Mouse (Mus musculus): Measurements from ENCODE around the gene L3hypdh. TPM values are rescaled to one million over a fixed set of nuclear protein-coding genes. Genes with fewer than 3 reads are reported as not detected.

L3hypdh gene
- polyA plus RNA-seq, 1 experiment from 2014 or later: 15.2 TPM

DNA sequence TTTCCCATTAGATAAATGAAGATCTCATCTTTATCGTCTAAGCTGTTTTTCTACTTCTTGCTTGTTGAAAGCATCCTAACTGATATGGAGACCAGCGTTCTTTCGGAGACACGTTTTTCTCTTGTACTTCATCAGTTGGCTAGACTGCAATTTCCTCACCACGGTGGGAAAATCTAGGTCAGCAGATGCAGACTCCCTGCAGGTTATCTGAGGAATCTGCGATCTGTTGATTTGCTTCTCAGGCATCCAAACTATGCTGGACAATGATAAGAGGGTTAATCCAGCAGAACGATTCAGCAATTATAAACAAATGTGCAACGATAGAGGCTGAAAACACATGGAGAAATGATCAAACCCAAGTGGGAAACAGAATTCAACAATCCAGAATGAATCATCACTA, 45.7 kb downstream of the L3hypdh start:
- no peak overlapping the region for H3K4me2 ChIP-seq (ENCODE audit: low read depth, low read length)
- H3K27ac ChIP-seq (ENCODE audit: low read length): no peak overlapping the region
- H3K9ac ChIP-seq (ENCODE audit: low read length): no peak overlapping the region
- H3K27me3 ChIP-seq (ENCODE audit: control insufficient read depth, insufficient read depth, low read length): no peaks in the 10 kb centered on the region
- H3K36me3 ChIP-seq (ENCODE audit: control insufficient read depth, insufficient read depth, low read length): no peaks in the 10 kb centered on the region
- ATAC-seq (ENCODE audit: insufficient read depth, low FRiP score): no peak
- WGBS: 51% methylated on average over 8 of the region's 8 CpGs
- peaks cover 6% of the 10 kb centered on the region; the same call in 1 of the 2 replicates for H3K9me3 ChIP-seq (replicated peaks; ENCODE audit: control insufficient read depth, low read length)
- no peak overlapping the region for H3K4me3 ChIP-seq (replicated peaks; ENCODE audit: low read length)
- H3K4me1 ChIP-seq (ENCODE audit: control insufficient read depth, insufficient read depth, low read length): peaks cover 2% of the 10 kb centered on the region; the same call in 1 of the 2 replicates

DNA sequence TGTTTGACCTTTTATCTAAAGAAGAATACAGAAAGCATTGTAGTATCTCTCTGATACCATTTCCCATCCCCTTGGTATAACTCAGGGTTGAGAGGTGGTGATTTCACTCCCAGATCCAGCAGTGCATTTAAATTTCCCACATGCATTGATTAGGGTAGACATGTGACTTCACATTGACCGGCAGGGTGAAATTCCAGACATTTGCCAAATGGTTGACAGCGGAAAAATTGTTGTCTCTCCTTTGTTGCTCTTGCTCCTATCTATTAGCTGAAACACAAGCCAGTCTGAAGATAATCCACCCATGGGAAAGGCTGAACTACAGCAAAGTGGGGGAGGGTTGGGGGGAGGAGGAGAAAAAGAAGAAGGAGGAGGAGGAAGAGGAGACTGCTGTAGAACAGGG, 46.4 kb downstream of the L3hypdh start:
- Histone ChIP-seq H3K27me3 (ENCODE audit: control insufficient read depth, insufficient read depth, low read length) (no peaks in the 10 kb centered on the region), H3K4me3 (replicated peaks; ENCODE audit: low read length) (no peak overlapping the region), H3K4me2 (ENCODE audit: low read depth, low read length) (no peak overlapping the region), H3K27ac (ENCODE audit: low read length) (no peak overlapping the region), H3K36me3 (ENCODE audit: control insufficient read depth, insufficient read depth, low read length) (no peaks in the 10 kb centered on the region), H3K4me1 (ENCODE audit: control insufficient read depth, insufficient read depth, low read length) (peaks cover 2% of the 10 kb centered on the region; the same call in 1 of the 2 replicates), H3K9me3 (replicated peaks; ENCODE audit: control insufficient read depth, low read length) (peaks cover 6% of the 10 kb centered on the region; the same call in 1 of the 2 replicates), H3K9ac (ENCODE audit: low read length) (no peak overlapping the region)
- no peak for ATAC-seq (ENCODE audit: insufficient read depth, low FRiP score)
- 51% methylated on average over 2 of the region's 2 CpGs for WGBS

DNA sequence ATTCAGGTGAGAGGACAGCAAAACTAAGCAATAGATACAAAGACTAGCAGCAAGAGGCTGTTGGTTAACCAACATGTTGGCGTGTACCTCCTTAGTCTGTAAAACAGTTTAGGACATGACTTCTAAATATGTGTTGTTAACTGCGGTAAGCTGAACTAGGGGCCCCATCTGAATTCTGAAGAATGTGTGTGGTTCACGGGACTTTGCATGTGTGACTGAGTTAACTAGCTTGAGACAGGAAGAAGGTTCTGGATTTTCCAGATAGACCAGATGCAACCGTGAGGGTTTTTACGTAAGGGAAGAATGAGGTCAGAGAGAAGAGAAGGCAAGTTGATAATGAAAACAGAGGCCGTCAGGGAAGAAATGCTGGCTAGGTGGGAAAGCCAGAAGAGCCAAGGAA, 48.2 kb downstream of the L3hypdh start:
- peaks cover 6% of the 10 kb centered on the region; the same call in 1 of the 2 replicates for H3K9me3 ChIP-seq (replicated peaks; ENCODE audit: control insufficient read depth, low read length)
- no peak overlapping the region for H3K27ac ChIP-seq (ENCODE audit: low read length)
- H3K9ac ChIP-seq (ENCODE audit: low read length): no peak overlapping the region
- no peak for ATAC-seq (ENCODE audit: insufficient read depth, low FRiP score)
- no peaks in the 10 kb centered on the region for H3K36me3 ChIP-seq (ENCODE audit: control insufficient read depth, insufficient read depth, low read length)
- no peak overlapping the region for H3K4me3 ChIP-seq (replicated peaks; ENCODE audit: low read length)
- no peak overlapping the region for H3K4me2 ChIP-seq (ENCODE audit: low read depth, low read length)
- WGBS: 67% methylated on average over 6 of the region's 6 CpGs
- no peaks in the 10 kb centered on the region for H3K27me3 ChIP-seq (ENCODE audit: control insufficient read depth, insufficient read depth, low read length)
- H3K4me1 ChIP-seq (ENCODE audit: control insufficient read depth, insufficient read depth, low read length): peaks cover 2% of the 10 kb centered on the region; the same call in 1 of the 2 replicates

DNA sequence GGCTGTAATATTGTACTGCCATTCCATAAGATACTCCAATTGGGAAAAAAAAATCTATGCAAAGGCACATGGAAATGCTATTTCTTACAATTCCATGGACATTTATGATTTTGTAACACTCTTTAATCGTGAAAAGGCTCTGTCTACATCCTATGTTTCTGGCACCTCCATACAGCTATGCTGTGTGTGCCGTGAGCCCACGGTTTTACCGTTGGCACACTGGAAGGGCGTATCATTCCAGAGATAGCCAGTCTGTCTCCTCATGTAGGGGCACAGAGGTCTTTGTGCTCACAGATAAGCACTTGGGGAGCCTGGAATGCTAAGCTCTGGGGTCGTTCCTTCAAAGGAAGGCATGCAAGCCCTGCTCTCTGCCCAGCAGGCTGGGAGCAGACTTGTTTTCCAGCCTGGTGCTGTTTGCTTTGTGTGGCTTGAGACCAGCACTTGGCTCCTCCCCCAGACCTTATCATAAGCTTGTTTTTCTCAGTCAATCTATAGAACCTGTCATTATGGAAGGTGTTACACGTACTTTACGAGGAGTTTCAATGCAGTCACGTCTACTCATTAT, 49.1 kb downstream of the L3hypdh start:
- Histone ChIP-seq H3K27ac (ENCODE audit: low read length) (no peak overlapping the region), H3K4me2 (ENCODE audit: low read depth, low read length) (peak overlapping the region; percentile 33), H3K9ac (ENCODE audit: low read length) (no peak overlapping the region), H3K27me3 (ENCODE audit: control insufficient read depth, insufficient read depth, low read length) (no peaks in the 10 kb centered on the region), H3K9me3 (replicated peaks; ENCODE audit: control insufficient read depth, low read length) (peaks cover 6% of the 10 kb centered on the region; the same call in 1 of the 2 replicates), H3K4me1 (ENCODE audit: control insufficient read depth, insufficient read depth, low read length) (peaks cover 2% of the 10 kb centered on the region; the same call in 1 of the 2 replicates), H3K36me3 (ENCODE audit: control insufficient read depth, insufficient read depth, low read length) (no peaks in the 10 kb centered on the region), H3K4me3 (replicated peaks; ENCODE audit: low read length) (no peak overlapping the region)
- 49% methylated on average over 9 of the region's 9 CpGs for WGBS
- ATAC-seq (ENCODE audit: insufficient read depth, low FRiP score): no peak

DNA sequence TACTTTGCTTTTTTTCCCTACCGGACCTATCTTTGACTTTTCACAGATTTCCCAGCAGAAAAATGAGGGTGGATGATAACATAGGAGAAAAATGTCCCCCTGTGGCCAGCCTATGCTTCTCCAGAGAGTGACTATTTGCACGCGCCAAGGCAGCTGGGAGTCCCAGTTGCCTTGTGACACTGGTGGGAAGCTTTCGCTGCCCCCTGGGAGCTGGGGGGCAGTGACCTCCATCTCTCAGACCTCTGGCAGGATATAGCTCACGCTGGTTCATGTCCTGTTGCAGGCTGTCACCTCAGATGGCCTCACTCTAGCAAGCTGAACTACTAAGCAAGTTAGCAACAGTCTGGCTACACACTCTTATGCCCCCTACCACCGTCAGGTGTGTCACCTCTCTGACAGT, 53.4 kb downstream of the L3hypdh start:
- peaks cover 2% of the 10 kb centered on the region; the same call in 1 of the 2 replicates for H3K4me1 ChIP-seq (ENCODE audit: control insufficient read depth, insufficient read depth, low read length)
- 78% methylated on average over 6 of the region's 6 CpGs for WGBS
- H3K4me2 ChIP-seq (ENCODE audit: low read depth, low read length): no peak overlapping the region
- no peak for ATAC-seq (ENCODE audit: insufficient read depth, low FRiP score)
- no peaks in the 10 kb centered on the region for H3K36me3 ChIP-seq (ENCODE audit: control insufficient read depth, insufficient read depth, low read length)
- no peak overlapping the region for H3K4me3 ChIP-seq (replicated peaks; ENCODE audit: low read length)
- no peaks in the 10 kb centered on the region for H3K27me3 ChIP-seq (ENCODE audit: control insufficient read depth, insufficient read depth, low read length)
- no peaks in the 10 kb centered on the region for H3K9me3 ChIP-seq (replicated peaks; ENCODE audit: control insufficient read depth, low read length)
- no peak overlapping the region for H3K9ac ChIP-seq (ENCODE audit: low read length)
- no peak overlapping the region for H3K27ac ChIP-seq (ENCODE audit: low read length)

DNA sequence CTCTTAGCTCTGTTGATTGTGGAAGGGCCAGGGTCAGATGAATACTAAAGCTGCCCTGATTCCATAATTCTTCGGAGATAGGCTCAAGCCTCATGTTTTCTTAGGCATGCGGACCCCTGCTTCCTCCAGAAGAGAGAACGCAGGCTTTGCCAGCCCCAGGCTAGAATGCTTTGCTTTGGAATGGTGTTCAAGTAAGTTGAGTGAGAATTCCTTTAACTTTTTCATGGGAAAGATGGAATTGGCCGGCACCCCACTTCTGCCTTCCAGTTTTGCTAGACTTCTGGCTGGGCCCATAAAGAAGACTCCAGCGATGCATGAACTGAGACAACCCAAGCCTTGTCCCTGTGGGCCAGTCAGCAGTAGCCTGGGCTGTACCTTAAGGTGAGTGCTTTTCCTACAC, 54.1 kb downstream of the L3hypdh start:
- Histone ChIP-seq H3K9ac (ENCODE audit: low read length) (no peak overlapping the region), H3K4me3 (replicated peaks; ENCODE audit: low read length) (no peak overlapping the region), H3K27me3 (ENCODE audit: control insufficient read depth, insufficient read depth, low read length) (no peaks in the 10 kb centered on the region), H3K36me3 (ENCODE audit: control insufficient read depth, insufficient read depth, low read length) (no peaks in the 10 kb centered on the region), H3K27ac (ENCODE audit: low read length) (no peak overlapping the region), H3K4me1 (ENCODE audit: control insufficient read depth, insufficient read depth, low read length) (peaks cover 1% of the 10 kb centered on the region; the same call in 1 of the 2 replicates), H3K4me2 (ENCODE audit: low read depth, low read length) (no peak overlapping the region), H3K9me3 (replicated peaks; ENCODE audit: control insufficient read depth, low read length) (no peaks in the 10 kb centered on the region)
- no peak for ATAC-seq (ENCODE audit: insufficient read depth, low FRiP score)
- 88% methylated on average over 5 of the region's 5 CpGs for WGBS

DNA sequence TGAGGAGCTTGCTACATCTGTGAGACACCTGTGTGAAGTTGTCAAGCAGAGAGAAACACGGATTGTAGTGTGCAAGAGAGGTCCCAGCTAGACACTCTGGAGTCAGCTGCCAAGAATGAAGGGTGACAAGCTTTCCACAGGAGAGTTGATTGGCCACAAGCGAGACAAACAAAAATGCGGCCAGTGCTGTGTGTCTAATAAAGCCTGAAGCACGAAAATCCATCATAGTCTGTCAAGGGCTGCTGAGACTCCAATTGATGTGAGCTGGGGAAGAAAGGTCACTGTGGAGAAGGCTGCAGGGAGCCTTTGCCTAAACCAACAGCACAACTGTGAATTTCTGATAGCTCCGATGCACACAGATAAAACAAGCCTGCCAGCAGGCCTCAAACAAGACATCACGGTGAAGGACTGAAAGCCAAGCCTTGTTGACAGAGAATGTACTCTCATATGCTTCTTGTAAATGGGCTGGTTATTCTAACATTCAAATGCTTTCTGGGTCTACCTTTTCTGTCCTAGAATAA, 59.9 kb downstream of the L3hypdh start:
- Histone ChIP-seq H3K4me3 (replicated peaks; ENCODE audit: low read length) (no peak overlapping the region), H3K27ac (ENCODE audit: low read length) (no peak overlapping the region), H3K9me3 (replicated peaks; ENCODE audit: control insufficient read depth, low read length) (no peaks in the 10 kb centered on the region; the same call in 1 of the 2 replicates), H3K4me1 (ENCODE audit: control insufficient read depth, insufficient read depth, low read length) (no peaks in the 10 kb centered on the region), H3K36me3 (ENCODE audit: control insufficient read depth, insufficient read depth, low read length) (no peaks in the 10 kb centered on the region), H3K4me2 (ENCODE audit: low read depth, low read length) (no peak overlapping the region), H3K27me3 (ENCODE audit: control insufficient read depth, insufficient read depth, low read length) (no peaks in the 10 kb centered on the region), H3K9ac (ENCODE audit: low read length) (no peak overlapping the region)
- 47% methylated on average over 6 of the region's 6 CpGs for WGBS
- ATAC-seq (ENCODE audit: insufficient read depth, low FRiP score): no peak

DNA sequence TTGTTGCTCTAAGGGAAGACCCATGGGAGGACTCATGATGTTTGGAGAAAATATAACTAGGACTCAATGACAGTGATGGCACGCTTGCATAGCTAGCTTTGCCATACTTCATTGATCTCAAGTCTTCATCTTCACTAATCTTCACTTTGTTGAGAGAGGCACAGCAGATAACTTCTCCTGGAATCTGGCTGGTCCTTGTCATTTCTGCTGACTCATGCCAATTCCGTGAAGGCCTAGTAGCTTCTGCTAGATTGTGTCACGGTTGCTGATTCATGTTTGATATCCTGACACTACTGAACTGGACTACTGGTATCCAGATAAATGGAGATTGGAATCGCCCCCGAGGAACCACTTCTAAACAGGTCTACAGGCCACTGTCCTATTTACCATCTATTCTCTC, 61.7 kb downstream of the L3hypdh start:
- no peak overlapping the region for H3K9ac ChIP-seq (ENCODE audit: low read length)
- no peak overlapping the region for H3K4me3 ChIP-seq (replicated peaks; ENCODE audit: low read length)
- H3K27me3 ChIP-seq (ENCODE audit: control insufficient read depth, insufficient read depth, low read length): no peaks in the 10 kb centered on the region
- no peak for ATAC-seq (ENCODE audit: insufficient read depth, low FRiP score)
- H3K27ac ChIP-seq (ENCODE audit: low read length): no peak overlapping the region
- 92% methylated on average over 5 of the region's 5 CpGs for WGBS
- H3K9me3 ChIP-seq (replicated peaks; ENCODE audit: control insufficient read depth, low read length): no peaks in the 10 kb centered on the region; the same call in 1 of the 2 replicates
- no peak overlapping the region for H3K4me2 ChIP-seq (ENCODE audit: low read depth, low read length)
- H3K36me3 ChIP-seq (ENCODE audit: control insufficient read depth, insufficient read depth, low read length): no peaks in the 10 kb centered on the region
- no peaks in the 10 kb centered on the region for H3K4me1 ChIP-seq (ENCODE audit: control insufficient read depth, insufficient read depth, low read length)
